Mouse (Mus musculus) C2C12 (cell line): ENCODE measurements at regions not wholly inside any gene's neighbourhood (a gene's known extent, or its start where the extent isn't known, plus 50 kb on each side); places are given as distances from the start of the nearest gene placed in this dataset.

Experiments used
- CTCF ChIP-seq: IDR thresholded peaks from one replicate; pipeline ENCODE4 v1.5.1; 2011; ENCODE audit not compliant: control insufficient read depth, insufficient read depth, insufficient read length
- MAX ChIP-seq: IDR thresholded peaks from one replicate; pipeline ENCODE4 v1.6.1; 2011; ENCODE audit warnings: mild to moderate bottlenecking, control low read depth
- MYOD1 ChIP-seq: IDR thresholded peaks from one replicate; pipeline ENCODE4 v1.6.1; 2011; ENCODE audit warnings: low read depth; ENCODE audit not compliant: control insufficient read depth, insufficient read length
- USF1 ChIP-seq: IDR thresholded peaks from one replicate; pipeline ENCODE4 v1.6.1; 2011; ENCODE audit warnings: low read depth, mild to moderate bottlenecking, control low read depth, moderate library complexity

- TF ChIP-seq CTCF: no peak
- no peak for TF ChIP-seq USF1
- no peak for TF ChIP-seq MAX
- TF ChIP-seq MYOD1: peak; percentile 94
These were observed 117.8 kb upstream of the Pcdh15 start for GRCm38 (mm10) chr10:72981359-72981758.
